Mouse (Mus musculus): ENCODE measurements around the gene Il18. TPM values are rescaled to one million over a fixed set of nuclear protein-coding genes. Genes with fewer than 3 reads are reported as not detected.

Il18 gene
- total RNA-seq (2012; rRNA removed) (not detected in 2 replicates), polyA plus RNA-seq (2012; ENCODE audit: insufficient read depth in 1 of 2, insufficient read length in 2 of 2, low read depth in 1 of 2, low replicate concordance in 2 of 2, missing spikeins in 1 of 2) (not detected)

- Histone ChIP-seq H3K4me3 (ENCODE audit: control insufficient read depth in 1 of 2, insufficient read depth in 1 of 2, low read depth in 2 of 2, low read length in 2 of 2) (no peak within 1 kb of the TSS), H3K9ac (ENCODE audit: control insufficient read depth, low read depth, low read length, poor library complexity, severe bottlenecking) (no peak within 1 kb of the TSS), H3K27ac (ENCODE audit: control insufficient read depth, low read depth, low read length) (no peak within 1 kb of the TSS), H3K27me3 (ENCODE audit: control insufficient read depth in 1 of 2, insufficient read depth in 2 of 2, low read length in 2 of 2) (peaks cover 4 to 22% of the 10 kb centered on the region in 2 experiments; a peak in 3 of 4 replicates), H3K79me2 (ENCODE audit: control insufficient read depth, insufficient read depth, low read length, poor library complexity) (no peaks in the 10 kb centered on the region), H3K36me3 (ENCODE audit: control insufficient read depth in 1 of 2, insufficient read depth in 2 of 2, low read length in 2 of 2) (peaks cover 0 to 11% of the 10 kb centered on the region in 2 experiments; a peak in 2 of 4 replicates), H3K4me1 (ENCODE audit: control insufficient read depth in 1 of 2, insufficient read depth in 2 of 2, low read length in 2 of 2) (peaks cover 0 to 6% of the 10 kb centered on the region in 2 experiments; a peak in 2 of 4 replicates), H3K9me3 (replicated peaks; ENCODE audit: insufficient read depth, low read length) (no peaks in the 10 kb centered on the region)
- TF ChIP-seq CTCF (IDR thresholded peaks at IDR 0.05 in 2 of 3, conservative IDR thresholded peaks at IDR 0.05 in 1 of 3; ENCODE audit: control insufficient read depth in 1 of 3, insufficient read depth in 1 of 3, low read depth in 2 of 3, low read length in 3 of 3, poor library complexity in 1 of 3, severe bottlenecking in 1 of 3) (no peak), TBP (IDR thresholded peaks at IDR 0.05; ENCODE audit: low read depth, low read length) (no peak), USF2 (IDR thresholded peaks at IDR 0.05; ENCODE audit: borderline replicate concordance in 1 of 2, insufficient read depth in 1 of 2, low read depth in 1 of 2, low read length in 2 of 2) (no peak), BHLHE40 (IDR thresholded peaks at IDR 0.05; ENCODE audit: borderline replicate concordance, low read depth, low read length) (no peak), CHD2 (IDR thresholded peaks at IDR 0.05; ENCODE audit: low read length) (no peak), ZMIZ1 (IDR thresholded peaks at IDR 0.05; ENCODE audit: low read depth, low read length) (no peak), ETS1 (IDR thresholded peaks at IDR 0.05; ENCODE audit: low read depth, low read length) (no peak), USF1 (IDR thresholded peaks at IDR 0.05; ENCODE audit: low read depth, low read length) (no peak), JUND (IDR thresholded peaks at IDR 0.05; ENCODE audit: low read depth, low read length) (no peak), POLR2A (IDR thresholded peaks at IDR 0.05; ENCODE audit: control insufficient read depth in 1 of 2, insufficient read depth in 1 of 2, low read depth in 1 of 2, low read length in 2 of 2, poor library complexity in 1 of 2) (no peak), POLR2AphosphoS2 (IDR thresholded peaks at IDR 0.05; ENCODE audit: low read length) (no peak), RAD21 (IDR thresholded peaks at IDR 0.05; ENCODE audit: low read depth, low read length) (no peak), NELFE (IDR thresholded peaks at IDR 0.05; ENCODE audit: low read depth, low read length) (no peak), ELF1 (IDR thresholded peaks at IDR 0.05; ENCODE audit: low read depth, low read length) (no peak), MYC (IDR thresholded peaks at IDR 0.05; ENCODE audit: low read depth, low read length) (no peak), TCF12 (IDR thresholded peaks at IDR 0.05; ENCODE audit: low read depth, low read length) (no peak), EP300 (IDR thresholded peaks at IDR 0.05; ENCODE audit: low read depth in 1 of 2, low read length in 2 of 2) (no peak)
- DNase-seq (ENCODE audit: low read depth, low spot score): no peak
These were observed at the start of gene Il18 for GRCm38 (mm10) chr9:50554241-50555093. Gene Il18 (plus strand): TSS chr9:50554827.

- TF ChIP-seq TBP (IDR thresholded peaks at IDR 0.05; ENCODE audit: low read depth, low read length) (no peak), HCFC1 (IDR thresholded peaks at IDR 0.05; ENCODE audit: low read depth, low read length) (no peak), MEF2A (IDR thresholded peaks at IDR 0.05; ENCODE audit: extremely low read depth, insufficient replicate concordance, low read depth, low read length, poor library complexity, severe bottlenecking) (no peak), BHLHE40 (IDR thresholded peaks at IDR 0.05; ENCODE audit: borderline replicate concordance, low read depth, low read length) (no peak), POLR2AphosphoS2 (IDR thresholded peaks at IDR 0.05; ENCODE audit: low read length) (no peak), MAZ (IDR thresholded peaks at IDR 0.05; ENCODE audit: low read depth, low read length) (no peak), MYC (IDR thresholded peaks at IDR 0.05; ENCODE audit: low read depth, low read length) (no peak), SMC3 (IDR thresholded peaks at IDR 0.05; ENCODE audit: low read depth, low read length) (no peak), POLR2A (IDR thresholded peaks at IDR 0.05; ENCODE audit: control insufficient read depth in 1 of 2, insufficient read depth in 1 of 2, low read depth in 1 of 2, low read length in 2 of 2, poor library complexity in 1 of 2) (no peak), KAT2A (conservative IDR thresholded peaks at IDR 0.05; ENCODE audit: low read depth, low read length) (no peak), ELF1 (IDR thresholded peaks at IDR 0.05; ENCODE audit: low read depth, low read length) (no peak)
- Histone ChIP-seq H3K9ac (ENCODE audit: control insufficient read depth, low read depth, low read length, poor library complexity, severe bottlenecking) (no peak overlapping the region), H3K36me3 (ENCODE audit: control insufficient read depth in 1 of 2, insufficient read depth in 2 of 2, low read length in 2 of 2) (no peaks in the 10 kb centered on the region), H3K79me2 (ENCODE audit: control insufficient read depth, insufficient read depth, low read length, poor library complexity) (no peaks in the 10 kb centered on the region), H3K4me3 (ENCODE audit: control insufficient read depth in 1 of 2, insufficient read depth in 1 of 2, low read depth in 2 of 2, low read length in 2 of 2) (no peak overlapping the region), H3K27ac (ENCODE audit: control insufficient read depth, low read depth, low read length) (no peak overlapping the region), H3K4me1 (ENCODE audit: control insufficient read depth in 1 of 2, insufficient read depth in 2 of 2, low read length in 2 of 2) (peaks cover 0 to 8% of the 10 kb centered on the region in 2 experiments; a peak in 2 of 4 replicates), H3K9me3 (replicated peaks; ENCODE audit: insufficient read depth, low read length) (no peaks in the 10 kb centered on the region), H3K27me3 (ENCODE audit: control insufficient read depth in 1 of 2, insufficient read depth in 2 of 2, low read length in 2 of 2) (peaks cover 0 to 2% of the 10 kb centered on the region in 2 experiments; a peak in 2 of 4 replicates)
- no peak for DNase-seq (ENCODE audit: low read depth, low spot score)
These were observed 49.2 kb upstream of the Il18 start for GRCm38 (mm10) chr9:50505405-50505804.

All from MEL (cell line).